Mouse (Mus musculus) lung, postnatal 0 days (tissue): Measurements from ENCODE around the gene 4632433K11Rik.

Experiments used
- CTCF ChIP-seq: IDR thresholded peaks from 2 replicates; pipeline ENCODE4 v1.5.1; 2016; ENCODE audit warnings: antibody characterized with exemption, mild to moderate bottlenecking
- EP300 ChIP-seq: IDR thresholded peaks from 2 replicates; pipeline ENCODE4 v1.6.1; 2016; ENCODE audit warnings: antibody characterized with exemption, mild to moderate bottlenecking, control low read depth

GRCm38 (mm10) chr7:5037467-5037866 lies 3.5 kb downstream of the 4632433K11Rik start:
- no peak for TF ChIP-seq CTCF
- TF ChIP-seq EP300 = no peak
